25 mouse cellular contexts compared by ENCODE assay signal in the genomic region with DNA sequence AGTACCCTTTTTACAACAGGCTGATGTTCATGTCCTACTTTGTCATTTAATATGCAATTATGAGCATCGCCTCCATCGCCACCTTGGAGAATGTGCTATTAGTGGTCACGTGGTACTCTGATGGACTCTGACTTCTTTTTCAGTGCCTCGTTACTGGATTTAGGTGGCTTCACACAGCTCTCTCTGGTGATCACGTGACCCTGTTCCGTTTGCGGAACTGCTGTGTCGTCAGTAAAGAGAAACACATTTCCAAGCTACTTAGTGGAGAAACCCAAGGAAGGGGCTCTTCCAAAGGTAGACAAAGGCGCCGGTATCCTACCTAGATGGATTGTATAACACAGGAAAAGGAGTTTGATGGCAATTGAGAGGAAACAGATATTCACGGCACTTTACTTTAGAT. TPM values are rescaled to one million over a fixed set of nuclear protein-coding genes. Genes with fewer than 3 reads are reported as not detected.
DNase-seq lines count a peak whose midpoint lies in the region; ATAC-seq and TF ChIP-seq lines count a peak whose summit lies in the region.
"Had no signal": no experiment of that assay in that cellular context is flagged by ENCODE, and none has a peak within 500 bp of the region (broad histone marks: within the 10 kb centered on the region; RNA-seq: fewer than 3 reads in every experiment).

No protein-coding gene starts in this region.

- WGBS in heart, embryonic 12.5 days = 86% methylated on average over 11 of the region's 11 CpGs
- 70% methylated on average over 11 of the region's 11 CpGs for WGBS in forebrain, embryonic 16.5 days
- WGBS in midbrain, embryonic 10.5 days = 84% methylated on average over 11 of the region's 11 CpGs

- no peaks in the 10 kb centered on the region for H3K79me2 ChIP-seq in CH12.LX (replicated peaks; ENCODE audit: control insufficient read depth, extremely low read depth, insufficient read depth, poor library complexity, severe bottlenecking)

- H3K27ac ChIP-seq in heart, embryonic 12.5 days (ENCODE audit: poor library complexity, severe bottlenecking) = no peak overlapping the region
- H3K27ac ChIP-seq in CH12.LX (ENCODE audit: insufficient read depth, low read depth) = no peak overlapping the region
- no peak overlapping the region for H3K27ac ChIP-seq in forebrain, embryonic 16.5 days (ENCODE audit: low read length)
- H3K27ac ChIP-seq in midbrain, embryonic 10.5 days (replicated peaks) = no peak overlapping the region
- H3K27ac ChIP-seq: embryonic facial prominence, embryonic 13.5 days; embryonic facial prominence, embryonic 15.5 days; forebrain, embryonic 10.5 days; forebrain, embryonic 12.5 days had no signal

- no peak for TF ChIP-seq EP300 in CH12.LX (IDR thresholded peaks at IDR 0.05; ENCODE audit: low read length)

- TF ChIP-seq RAD21 in CH12.LX (IDR thresholded peaks at IDR 0.05; ENCODE audit: low read depth, low read length) = no peak

- DNase-seq in heart, adult 11 months = peak; percentile 52
- DNase-seq in A20 (ENCODE audit: low read depth, low spot score) = peak; percentile 49
- no peak for DNase-seq in CH12.LX (ENCODE audit: extremely low read depth)
- DNase-seq in midbrain, embryonic 10.5 days (ENCODE audit: low spot score) = no peak
- DNase-seq: adrenal gland, adult 8-10 months; adrenal gland, postnatal 14 days; adrenal gland, postnatal 36 days; cerebellum, adult 11-12 months; cerebellum, adult 2 months; cerebellum, adult 9-10 months; cerebellum, postnatal 10 days; cerebellum, postnatal 25 days; embryo, embryonic 11 days; forebrain, postnatal 0 days had no signal

- in situ Hi-C loops in CH12.LX (cut with MboI; ENCODE audit: low pct_ligation_motif_present, low pct_unique_long_range_greater_than_20kb, low sequenced_read_pairs) = no loop called here

- dilution Hi-C loops in CH12.LX (cut with MboI; ENCODE audit: extremely low pct_ligation_motif_present, extremely low pct_unique_long_range_greater_than_20kb, low sequenced_read_pairs) = no loop called here

- no peak for ATAC-seq in heart, embryonic 12.5 days (ENCODE audit: insufficient number of reproducible peaks, low FRiP score)
- no peak for ATAC-seq in forebrain, embryonic 16.5 days
- ATAC-seq: activated CD4-positive, CD25-positive, alpha-beta regulatory T cell, adult 4 months; CD4-positive, CD25-positive, alpha-beta regulatory T cell, adult 4 months; forebrain, embryonic 14.5 days; forebrain, postnatal 0 days; Patski had no signal

- no peak for TF ChIP-seq CTCF in CH12.LX (conservative IDR thresholded peaks at IDR 0.05 in 1 of 2, IDR thresholded peaks at IDR 0.05 in 1 of 2; ENCODE audit: low read depth in 2 of 2, low read length in 2 of 2)

- peaks cover 3% of the 10 kb centered on the region for H3K4me1 ChIP-seq in heart, embryonic 12.5 days (replicated peaks)
- H3K4me1 ChIP-seq in CH12.LX (ENCODE audit: control insufficient read depth in 1 of 2, insufficient read depth in 2 of 2) = peaks cover 0 to 10% of the 10 kb centered on the region in 2 experiments; a peak in 2 of 4 replicates
- peaks cover under 1% of the 10 kb centered on the region for H3K4me1 ChIP-seq in forebrain, embryonic 16.5 days (replicated peaks; ENCODE audit: control insufficient read depth, insufficient read depth, low read length)
- no peaks in the 10 kb centered on the region for H3K4me1 ChIP-seq in midbrain, embryonic 10.5 days
- H3K4me1 ChIP-seq: embryonic facial prominence, embryonic 13.5 days; forebrain, embryonic 10.5 days had no signal

- no peaks in the 10 kb centered on the region for H3K27me3 ChIP-seq in heart, embryonic 12.5 days (replicated peaks)
- H3K27me3 ChIP-seq in CH12.LX (replicated peaks) = no peaks in the 10 kb centered on the region
- H3K27me3 ChIP-seq in forebrain, embryonic 16.5 days (replicated peaks; ENCODE audit: control insufficient read depth, insufficient read depth, low read length) = no peaks in the 10 kb centered on the region
- no peaks in the 10 kb centered on the region for H3K27me3 ChIP-seq in midbrain, embryonic 10.5 days (ENCODE audit: low read depth, poor library complexity, severe bottlenecking)
- H3K27me3 ChIP-seq: embryonic facial prominence, embryonic 13.5 days; embryonic facial prominence, embryonic 15.5 days; forebrain, embryonic 12.5 days; Patski had no signal

- no peak overlapping the region for H3K4me3 ChIP-seq in heart, embryonic 12.5 days
- H3K4me3 ChIP-seq in CH12.LX (replicated peaks in 1 of 3; ENCODE audit: low read depth in 2 of 3, low read length in 2 of 3, poor library complexity in 1 of 3) = peak overlapping the region in 1 of 3 experiments; percentile 48
- H3K4me3 ChIP-seq in forebrain, embryonic 16.5 days (replicated peaks; ENCODE audit: low read length) = no peak overlapping the region
- no peak overlapping the region for H3K4me3 ChIP-seq in midbrain, embryonic 10.5 days
- H3K4me3 ChIP-seq: embryonic facial prominence, embryonic 13.5 days; embryonic facial prominence, embryonic 15.5 days; erythroblast, embryonic 14.5 days; forebrain, embryonic 10.5 days; forebrain, embryonic 12.5 days had no signal

- H3K36me3 ChIP-seq in heart, embryonic 12.5 days = peaks cover 33% of the 10 kb centered on the region
- H3K36me3 ChIP-seq in CH12.LX (replicated peaks in 1 of 2; ENCODE audit: control insufficient read depth in 1 of 2, insufficient read depth in 1 of 2, low read length in 1 of 2) = no peaks in the 10 kb centered on the region
- H3K36me3 ChIP-seq in forebrain, embryonic 16.5 days (ENCODE audit: control insufficient read depth, insufficient read depth) = peaks cover 22% of the 10 kb centered on the region
- peaks cover 71% of the 10 kb centered on the region for H3K36me3 ChIP-seq in midbrain, embryonic 10.5 days

- no peak overlapping the region for H3K9ac ChIP-seq in heart, embryonic 12.5 days
- H3K9ac ChIP-seq in CH12.LX (ENCODE audit: insufficient read depth, low read depth) = peak overlapping the region; percentile 34; the same call in 1 of the 2 replicates
- no peak overlapping the region for H3K9ac ChIP-seq in forebrain, embryonic 16.5 days (replicated peaks; ENCODE audit: low read depth, low read length)
- H3K9ac ChIP-seq: embryonic facial prominence, embryonic 13.5 days; embryonic facial prominence, embryonic 15.5 days; forebrain, embryonic 12.5 days; forebrain, postnatal 0 days had no signal

- H3K9me3 ChIP-seq in heart, embryonic 12.5 days (replicated peaks) = no peaks in the 10 kb centered on the region
- no peaks in the 10 kb centered on the region for H3K9me3 ChIP-seq in CH12.LX (replicated peaks; ENCODE audit: low read length)
- H3K9me3 ChIP-seq in forebrain, embryonic 16.5 days (ENCODE audit: control insufficient read depth, low read length) = no peaks in the 10 kb centered on the region
- H3K9me3 ChIP-seq in midbrain, embryonic 10.5 days (replicated peaks) = no peaks in the 10 kb centered on the region
- H3K9me3 ChIP-seq: embryonic facial prominence, embryonic 13.5 days; embryonic facial prominence, embryonic 15.5 days; forebrain, embryonic 10.5 days; forebrain, embryonic 12.5 days had no signal

- no peak for TF ChIP-seq POLR2A in CH12.LX (IDR thresholded peaks at IDR 0.05; ENCODE audit: low read depth, low read length)

- no peak overlapping the region for H3K4me2 ChIP-seq in heart, embryonic 12.5 days
- peak overlapping the region; percentile 63 for H3K4me2 ChIP-seq in CH12.LX (ENCODE audit: insufficient read depth, low read depth, poor library complexity, severe bottlenecking)
- no peak overlapping the region for H3K4me2 ChIP-seq in forebrain, embryonic 16.5 days (ENCODE audit: low read length)
- H3K4me2 ChIP-seq: embryonic facial prominence, embryonic 13.5 days; embryonic facial prominence, embryonic 15.5 days; forebrain, embryonic 12.5 days had no signal

TF ChIP-seq in CH12.LX, 34 proteins besides CTCF, POLR2A, EP300 and RAD21 (continues in another document):
- TF ChIP-seq ZMIZ1 (IDR thresholded peaks at IDR 0.05; ENCODE audit: low read depth, low read length) (no peak), KAT2A (IDR thresholded peaks at IDR 0.05; ENCODE audit: insufficient replicate concordance, low read length) (no peak), E2F4 (IDR thresholded peaks at IDR 0.05; ENCODE audit: insufficient replicate concordance, low read depth, low read length) (no peak), ZKSCAN1 (IDR thresholded peaks at IDR 0.05; ENCODE audit: borderline replicate concordance, low read depth, low read length) (no peak), ZNF384 (IDR thresholded peaks at IDR 0.05; ENCODE audit: low read depth, low read length) (no peak), NELFE (IDR thresholded peaks at IDR 0.05; ENCODE audit: low read depth, low read length) (no peak), MAZ (IDR thresholded peaks at IDR 0.05; ENCODE audit: low read depth, low read length) (no peak), RCOR1 (conservative IDR thresholded peaks at IDR 0.05; ENCODE audit: low read depth, low read length) (no peak), USF1 (IDR thresholded peaks at IDR 0.05; ENCODE audit: low read depth, low read length) (peak; percentile 90), PAX5 (IDR thresholded peaks at IDR 0.05; ENCODE audit: low read length) (no peak), NRF1 (IDR thresholded peaks at IDR 0.05; ENCODE audit: low read depth, low read length) (no peak), MXI1 (IDR thresholded peaks at IDR 0.05; ENCODE audit: low read depth, low read length) (no peak), MEF2A (IDR thresholded peaks at IDR 0.05; ENCODE audit: borderline replicate concordance, low read depth, low read length) (no peak), MAFK (IDR thresholded peaks at IDR 0.05; ENCODE audit: insufficient replicate concordance, low read length) (no peak), TBP (conservative IDR thresholded peaks at IDR 0.05; ENCODE audit: low read depth, low read length) (no peak), JUN (IDR thresholded peaks at IDR 0.05; ENCODE audit: insufficient read depth, low read depth, low read length) (no peak), UBTF (IDR thresholded peaks at IDR 0.05; ENCODE audit: low read depth, low read length) (no peak), CHD2 (IDR thresholded peaks at IDR 0.05; ENCODE audit: low read length) (no peak), ZC3H11A (IDR thresholded peaks at IDR 0.05; ENCODE audit: low read depth, low read length) (no peak), ELF1 (IDR thresholded peaks at IDR 0.05; ENCODE audit: low read depth, low read length) (peak; percentile 69; the same call in 1 of the 2 replicates), MYC (IDR thresholded peaks at IDR 0.05; ENCODE audit: low read depth, low read length) (no peak), HCFC1 (IDR thresholded peaks at IDR 0.05; ENCODE audit: low read depth, low read length) (no peak)

RNA-seq across cellular contexts. Expression of a gene that starts 12.6 kb away (rescaled TPM):
- 0.88 and 1.0 TPM in 2 replicates for polyA plus RNA-seq in heart, embryonic 12.5 days (2016; fragmentation: Nextera tagmentation; extraction: Ambion mirVana)
- total RNA-seq in CH12.LX (2012; rRNA removed) (0.08 and 0.17 TPM in 2 replicates), CH12.LX (2014; rRNA removed) (0.09 TPM in 1 of 2 replicates, not detected in the other)
- 0.11 and 0.23 TPM in 2 replicates for polyA plus RNA-seq in CH12.LX (2012; ENCODE audit: insufficient read length, low read depth)
- 4.5 and 4.7 TPM in 2 replicates for polyA plus RNA-seq in forebrain, embryonic 16.5 days (2015; fragmentation: Nextera tagmentation; extraction: Ambion mirVana)
- polyA plus RNA-seq in midbrain, embryonic 10.5 days (2016; fragmentation: Nextera tagmentation; extraction: Ambion mirVana) = 1.4 and 1.6 TPM in 2 replicates
- polyA plus RNA-seq: activated CD4-positive, CD25-positive, alpha-beta regulatory T cell, adult 4 months; erythroblast, embryonic 14.5 days had no signal

Comparison
In these comparisons a context has a peak if more than half of its experiments do, and no peak if none do; other contexts are left out.
1. DNase-seq: peak in heart, adult 11 months (single experiment) and A20 (single experiment); none in CH12.LX (single experiment) and midbrain, embryonic 10.5 days (single experiment).